Mouse (Mus musculus) left cerebral cortex, postnatal 14 days (tissue): Measurements from ENCODE around the gene Acd. TPM values are rescaled to one million over a fixed set of nuclear protein-coding genes. Genes with fewer than 3 reads are reported as not detected.

Experiments used
- DNase-seq, 2 experiments: peaks; one replicate each; pipeline ENCODE4 v3.0.0; 2021 to 2022; ENCODE audit warnings: low spot score in 2 of 2, mixed read lengths in 1 of 2
- intact Hi-C: fragments of 180-260 bp; cut with DNase I; formaldehyde crosslinking; loops from one replicate; pipeline ENCODE4 v1.15.1; 2025
- long read RNA-seq, 2 experiments: library from polyadenylated mRNA; stranded (forward); transcript quantifications; one replicate each; pipeline ENCODE4 v2.0.0; 2021
- total RNA-seq, 2 experiments: library from RNA; stranded (reverse); gene quantifications; 2 replicates each; pipeline ENCODE4 v1.2.3; 2021

Gene Acd
- 10 to 100 TPM; 46.1 to 47.9 TPM for total RNA-seq
- long read RNA-seq, experiment 1, transcript Acd-201 (11 exons, 3,154 nt): major isoform, 32 of 59 reads
- long read RNA-seq, experiment 1, partial matches to known transcripts: 9 of 59 reads
- long read RNA-seq, experiment 1, other reads (novel, unspliced or antisense): 17 of 59 reads
- long read RNA-seq, experiment 2, transcript Acd-201 (11 exons, 3,154 nt): major isoform, 27 of 52 reads
- long read RNA-seq, experiment 2, partial matches to known transcripts: 8 of 52 reads
- long read RNA-seq, experiment 2, other reads (novel, unspliced or antisense): 16 of 52 reads

GRCm38 (mm10) chr8:105700966-105701824, at the start of gene Acd, which contains the start of gene Pard6a:
Acd (minus strand) TSS chr8:105701102.
Pard6a (plus strand) TSS chr8:105701148.
- peak; percentile 96 for DNase-seq
- intact Hi-C loops: no loop called here

GRCm38 (mm10) chr8:105750606-105751005, 49.7 kb upstream of the Acd start:
- DNase-seq: peak; percentile 54 to 55

DNA sequence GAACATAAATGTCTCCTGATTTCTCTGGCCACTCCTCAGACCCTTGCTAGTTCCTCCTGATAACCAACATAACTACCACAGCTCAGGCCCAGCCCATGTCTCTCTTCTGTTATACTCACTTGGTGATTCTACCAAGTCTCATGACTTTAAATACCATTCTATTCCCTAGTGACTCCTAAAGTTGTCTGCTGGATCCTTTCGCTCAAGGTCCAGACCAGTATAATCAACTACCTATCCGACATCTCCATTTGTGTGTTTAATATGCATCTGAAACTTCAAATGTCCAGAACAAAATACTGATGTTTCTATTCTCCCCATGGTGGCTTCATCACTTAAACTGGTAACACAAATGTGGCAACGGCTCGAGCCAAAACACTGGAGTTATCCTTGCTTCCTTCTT, 42.4 kb upstream of the Acd start:
- intact Hi-C loops: no loop called here
- no peak for DNase-seq

More at GRCm38 (mm10) chr8:105750606-105751005, 49.7 kb upstream of the Acd start:
- intact Hi-C loops: no loop called here

DNA sequence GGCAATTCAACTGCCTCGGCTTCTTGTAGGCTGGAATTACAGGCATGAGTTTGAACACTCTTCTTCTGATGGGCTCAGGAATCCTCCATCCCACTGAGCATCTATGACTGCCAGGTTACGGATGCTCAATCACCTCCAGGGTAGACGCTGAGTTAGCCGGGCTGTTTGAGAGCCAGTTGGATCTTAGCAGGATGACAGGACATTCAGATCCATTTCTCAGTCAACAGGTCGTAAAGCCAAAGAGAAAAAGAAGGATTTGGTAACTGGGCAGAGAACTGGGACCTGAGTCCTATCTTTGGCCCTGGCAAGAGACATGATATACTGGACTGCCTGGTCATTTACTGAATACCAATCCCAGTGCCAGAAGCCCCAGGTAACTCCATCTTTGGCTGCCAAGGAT, 38.3 kb upstream of the Acd start:
- intact Hi-C loops: no loop called here
- no peak for DNase-seq

DNA sequence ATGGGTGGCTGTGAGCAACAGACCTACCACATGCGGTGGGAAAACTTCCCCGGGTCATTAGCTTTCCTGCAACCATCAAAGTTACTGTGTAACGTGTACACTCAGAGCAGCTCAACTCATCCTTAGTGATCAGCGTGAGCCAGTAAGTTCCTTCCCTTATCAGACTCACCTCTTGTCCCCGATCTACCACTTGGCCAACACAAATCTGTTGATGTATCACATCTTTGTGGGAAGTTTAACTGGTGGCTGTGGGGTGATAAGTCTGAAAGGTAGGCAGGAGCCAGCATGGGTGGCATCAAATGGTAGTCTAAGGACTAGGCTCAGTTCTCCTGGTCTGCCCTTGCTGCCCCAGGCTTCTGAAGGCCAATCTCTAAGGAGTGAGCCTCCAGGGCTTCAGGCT, 31.3 kb upstream of the Acd start:
- intact Hi-C loops: no loop called here
- DNase-seq: no peak

DNA sequence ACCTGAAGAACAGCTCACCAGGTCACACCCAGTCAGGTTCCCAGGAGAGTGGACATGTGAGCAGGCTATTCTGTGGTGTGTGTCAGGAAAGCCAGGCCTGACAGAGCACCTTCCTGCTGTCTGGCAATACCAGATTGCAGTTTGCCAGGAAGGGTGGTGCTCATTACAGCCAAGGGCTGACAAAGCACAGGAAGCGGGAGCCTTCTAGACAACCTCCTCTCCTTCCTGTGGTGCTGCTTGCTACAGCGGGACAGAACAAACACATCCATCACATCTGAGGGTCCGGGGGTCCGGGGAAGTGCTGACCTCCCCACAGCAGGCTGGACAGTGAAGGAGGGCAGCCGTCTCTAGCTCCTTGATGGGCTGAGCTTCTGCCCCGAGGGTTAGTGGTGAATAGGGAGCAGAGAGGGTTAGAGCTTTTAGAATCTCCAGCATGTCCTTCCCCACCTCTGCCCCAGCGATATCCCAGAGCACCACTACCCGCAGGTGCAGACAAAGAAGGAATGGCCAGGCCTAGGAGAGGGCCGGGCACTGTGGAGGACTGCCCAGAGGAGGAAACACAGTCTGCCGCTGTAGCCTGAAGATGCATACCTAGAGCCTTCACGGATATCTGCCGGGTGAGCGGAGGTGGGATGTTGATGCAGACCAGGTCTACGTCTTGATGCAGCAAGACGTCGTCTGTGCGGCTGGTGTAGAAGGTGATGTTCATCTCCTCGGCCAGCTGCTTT, 26.7 kb upstream of the Acd start:
- DNase-seq: no peak
- intact Hi-C loops: no loop called here

DNA sequence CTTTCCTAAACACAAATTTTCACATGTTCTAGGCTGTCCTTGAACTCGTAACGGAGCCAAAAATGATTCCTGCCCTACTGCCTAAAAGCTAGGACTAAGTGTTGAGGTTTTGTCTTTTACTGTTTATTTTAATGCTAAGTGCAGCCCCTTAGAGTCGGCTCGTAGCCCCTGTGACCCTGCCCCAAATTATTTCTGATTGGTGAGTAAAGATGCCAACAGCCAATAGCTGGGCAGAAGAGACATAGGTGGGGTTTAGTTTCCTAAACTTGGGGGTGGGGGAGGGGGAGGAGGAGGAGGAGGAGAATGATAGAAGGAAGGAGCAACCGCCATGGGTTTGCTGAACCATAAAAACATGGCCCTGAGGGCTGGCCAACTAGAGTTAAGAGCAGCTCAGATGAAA, 24.8 kb upstream of the Acd start:
- no peak for DNase-seq
- intact Hi-C loops: no loop called here

DNA sequence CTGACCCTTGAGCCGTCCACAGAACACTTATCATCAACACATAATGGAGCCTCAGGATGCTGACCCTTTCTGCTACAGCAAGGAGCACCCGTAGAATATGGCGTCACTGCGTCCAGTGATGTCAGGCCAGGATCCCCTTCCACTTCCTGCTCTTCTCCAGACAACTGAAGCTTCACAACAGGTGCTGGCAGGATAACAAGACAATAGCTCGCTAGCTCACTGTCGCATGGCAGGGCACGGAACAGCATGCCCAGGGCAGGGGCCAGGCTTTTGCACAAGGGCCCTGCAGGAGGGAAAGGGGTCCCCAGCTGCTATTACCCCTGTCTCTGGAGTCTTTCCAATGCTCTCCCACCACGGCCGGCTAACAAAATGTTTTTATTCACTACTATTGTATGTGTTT, 22.0 kb upstream of the Acd start:
- intact Hi-C loops: no loop called here
- no peak for DNase-seq

GRCm38 (mm10) chr8:105719637-105720036, 18.7 kb upstream of the Acd start:
- intact Hi-C loops: no loop called here
- DNase-seq: no peak

- intact Hi-C loops: no loop called here
Measured at GRCm38 (mm10) chr8:105716302-105716945, 15.5 kb upstream of the Acd start.

GRCm38 (mm10) chr8:105715042-105715441, 14.1 kb upstream of the Acd start:
- intact Hi-C loops: no loop called here
- no peak for DNase-seq

More at GRCm38 (mm10) chr8:105716302-105716945, 15.5 kb upstream of the Acd start:
- no peak for DNase-seq

DNA sequence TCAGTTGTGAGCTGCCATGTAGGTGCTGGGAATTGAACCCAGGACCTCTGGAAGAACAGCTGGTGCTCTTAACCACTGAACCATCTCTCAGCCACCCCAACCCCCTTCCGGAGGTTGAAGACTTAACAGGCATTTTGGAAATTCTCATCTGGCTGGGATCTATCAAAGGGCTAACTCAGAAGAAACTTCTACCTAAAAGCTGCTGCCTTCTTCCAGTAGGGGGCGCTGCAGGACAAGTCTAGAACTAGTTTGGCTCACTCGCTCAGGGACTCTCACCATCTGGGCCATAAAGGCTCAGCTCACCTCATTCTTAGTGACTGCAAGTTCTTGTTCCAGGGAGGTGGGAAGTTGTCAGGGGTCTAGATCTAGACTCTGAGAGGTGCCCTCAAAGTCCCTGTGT, 13.2 kb upstream of the Acd start:
- peak; percentile 83 to 88 for DNase-seq
- intact Hi-C loops: loop anchor here (5.0 kb wide), 3 partner anchors 113 to 308 kb away; partner anchors contain the start of genes Ctrl, Ranbp10 and Tsnaxip1

DNA sequence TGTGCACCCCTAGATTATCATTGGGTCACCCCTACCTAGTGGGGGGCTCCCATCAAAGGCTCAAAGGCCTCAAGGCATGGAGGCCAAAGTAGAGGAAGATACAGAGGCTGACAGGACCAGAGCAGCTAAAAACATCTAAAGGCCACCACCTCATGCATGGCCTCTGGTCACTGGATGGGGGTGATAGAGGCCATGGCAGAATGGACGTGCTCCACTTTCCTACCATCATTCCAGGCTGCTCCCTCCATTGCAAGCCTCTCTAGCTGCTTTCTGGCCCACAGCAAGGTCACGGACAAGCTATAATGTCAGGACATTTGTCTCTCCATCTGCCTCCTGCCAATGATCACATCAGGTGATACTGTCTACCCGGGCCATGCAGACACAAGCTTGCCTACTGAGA, 11.4 kb upstream of the Acd start:
- intact Hi-C loops: loop anchor here (5.0 kb wide), 3 partner anchors 115 to 310 kb away; partner anchors contain the start of genes Ctrl, Ranbp10 and Tsnaxip1

DNA sequence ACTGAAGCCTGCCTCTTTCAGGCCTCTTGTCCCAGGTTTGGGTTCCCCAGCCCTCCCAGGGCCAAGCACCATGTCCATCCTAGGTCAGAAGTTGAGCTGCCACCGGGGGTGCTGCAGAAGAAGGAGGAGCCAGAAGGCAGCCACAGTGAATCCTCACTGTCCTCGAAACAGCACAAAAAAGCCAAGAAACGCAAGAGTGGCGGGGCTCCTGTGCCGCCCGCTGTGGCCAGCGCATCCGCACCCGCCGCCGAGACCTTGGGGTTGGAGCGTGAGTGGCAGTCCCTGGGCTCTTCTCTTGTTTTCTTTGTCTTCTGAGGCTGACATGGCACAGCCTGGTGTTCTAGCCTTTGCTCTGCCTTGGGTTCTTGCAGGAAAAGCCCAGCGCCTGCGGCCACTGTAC, 8.4 kb upstream of the Acd start:
- no peak for DNase-seq
- intact Hi-C loops: no loop called here

More for the DNA sequence above, 11.4 kb upstream of the Acd start:
- DNase-seq: no peak

GRCm38 (mm10) chr8:105708675-105709074, 7.8 kb upstream of the Acd start:
- DNase-seq: no peak
- intact Hi-C loops: no loop called here

- DNase-seq: peak; percentile 91 to 96
- intact Hi-C loops: no loop called here
Measured at GRCm38 (mm10) chr8:105707498-105708403, 6.8 kb upstream of the Acd start, which contains the start of the genes 4933405L10Rik and Enkd1. 4933405L10Rik (plus strand) TSS chr8:105707655. Enkd1 (minus strand) TSS chr8:105708210.

DNA sequence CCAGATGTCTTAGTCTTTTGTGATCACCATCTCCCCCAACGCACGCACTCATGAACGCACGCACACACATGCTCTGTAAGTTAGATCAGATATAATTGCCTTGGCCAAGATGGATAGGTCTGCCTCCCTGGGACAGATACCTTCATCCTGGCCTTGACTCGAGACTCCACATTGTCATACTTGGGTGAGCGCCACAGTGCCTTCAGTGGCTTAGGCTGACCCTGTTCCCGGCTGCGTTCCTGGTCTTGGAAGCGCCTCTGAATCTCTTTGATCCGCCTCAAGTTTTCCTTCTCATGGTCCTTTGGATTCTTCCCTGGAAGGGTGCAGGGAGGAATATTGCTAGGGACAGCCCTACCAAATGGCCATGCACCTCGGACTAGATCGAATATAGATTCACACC, 5.5 kb upstream of the Acd start:
- intact Hi-C loops: no loop called here
- no peak for DNase-seq

GRCm38 (mm10) chr8:105704955-105705354, 4.1 kb upstream of the Acd start:
- intact Hi-C loops: no loop called here
- DNase-seq: no peak
